Mouse (Mus musculus): ENCODE data around the gene Golga2. TPM values are rescaled to one million over a fixed set of nuclear protein-coding genes. Genes with fewer than 3 reads are reported as not detected.

Gene Golga2
- polyA plus RNA-seq, 1 experiment = 39.3 TPM

- H3K4me3 ChIP-seq (ENCODE audit: low read depth, low read length) = no peak overlapping the region
- H3K9me3 ChIP-seq (replicated peaks; ENCODE audit: control insufficient read depth, insufficient read depth, low read length, poor library complexity, severe bottlenecking) = no peaks in the 10 kb centered on the region
- peaks cover 16% of the 10 kb centered on the region for H3K4me1 ChIP-seq (ENCODE audit: control insufficient read depth, insufficient read depth, low read length)
- no peak for TF ChIP-seq POLR2A (IDR thresholded peaks at IDR 0.05; ENCODE audit: insufficient read depth, low read length)
- no peaks in the 10 kb centered on the region for H3K36me3 ChIP-seq (ENCODE audit: control insufficient read depth, insufficient read depth, low read length, poor library complexity, severe bottlenecking)
- H3K9ac ChIP-seq (ENCODE audit: low read depth, poor library complexity, severe bottlenecking) = no peak overlapping the region
- no peak overlapping the region for H3K27ac ChIP-seq (ENCODE audit: insufficient read depth, low read length)
- H3K27me3 ChIP-seq (ENCODE audit: control insufficient read depth, insufficient read depth, low read length, poor library complexity, severe bottlenecking) = no peaks in the 10 kb centered on the region
Observed at GRCm38 (mm10) chr2:32349625-32350255, 62.6 kb downstream of the Golga2 start.

GRCm38 (mm10) chr2:32350471-32351051 is 63.4 kb downstream of the Golga2 start:
- Histone ChIP-seq H3K9ac (ENCODE audit: low read depth, poor library complexity, severe bottlenecking) (no peak overlapping the region), H3K27ac (ENCODE audit: insufficient read depth, low read length) (no peak overlapping the region), H3K9me3 (replicated peaks; ENCODE audit: control insufficient read depth, insufficient read depth, low read length, poor library complexity, severe bottlenecking) (no peaks in the 10 kb centered on the region), H3K36me3 (ENCODE audit: control insufficient read depth, insufficient read depth, low read length, poor library complexity, severe bottlenecking) (no peaks in the 10 kb centered on the region), H3K27me3 (ENCODE audit: control insufficient read depth, insufficient read depth, low read length, poor library complexity, severe bottlenecking) (no peaks in the 10 kb centered on the region), H3K4me3 (ENCODE audit: low read depth, low read length) (no peak overlapping the region), H3K4me1 (ENCODE audit: control insufficient read depth, insufficient read depth, low read length) (peaks cover 16% of the 10 kb centered on the region)
- TF ChIP-seq EP300 (IDR thresholded peaks at IDR 0.05; ENCODE audit: insufficient read depth, low read depth, low read length) (no peak), CTCF (IDR thresholded peaks at IDR 0.05; ENCODE audit: low read depth, low read length) (no peak), POLR2A (IDR thresholded peaks at IDR 0.05; ENCODE audit: insufficient read depth, low read length) (no peak)

GRCm38 (mm10) chr2:32351471-32351961 is 64.3 kb downstream of the Golga2 start:
- TF ChIP-seq POLR2A (IDR thresholded peaks at IDR 0.05; ENCODE audit: insufficient read depth, low read length) (no peak), EP300 (IDR thresholded peaks at IDR 0.05; ENCODE audit: insufficient read depth, low read depth, low read length) (no peak), CTCF (IDR thresholded peaks at IDR 0.05; ENCODE audit: low read depth, low read length) (no peak)
- Histone ChIP-seq H3K4me3 (ENCODE audit: low read depth, low read length) (no peak overlapping the region), H3K27ac (ENCODE audit: insufficient read depth, low read length) (no peak overlapping the region), H3K36me3 (ENCODE audit: control insufficient read depth, insufficient read depth, low read length, poor library complexity, severe bottlenecking) (no peaks in the 10 kb centered on the region), H3K4me1 (ENCODE audit: control insufficient read depth, insufficient read depth, low read length) (peaks cover 16% of the 10 kb centered on the region), H3K9ac (ENCODE audit: low read depth, poor library complexity, severe bottlenecking) (no peak overlapping the region), H3K27me3 (ENCODE audit: control insufficient read depth, insufficient read depth, low read length, poor library complexity, severe bottlenecking) (no peaks in the 10 kb centered on the region), H3K9me3 (replicated peaks; ENCODE audit: control insufficient read depth, insufficient read depth, low read length, poor library complexity, severe bottlenecking) (no peaks in the 10 kb centered on the region)

- Histone ChIP-seq H3K27me3 (ENCODE audit: control insufficient read depth, insufficient read depth, low read length, poor library complexity, severe bottlenecking) (no peaks in the 10 kb centered on the region), H3K36me3 (ENCODE audit: control insufficient read depth, insufficient read depth, low read length, poor library complexity, severe bottlenecking) (no peaks in the 10 kb centered on the region), H3K9me3 (replicated peaks; ENCODE audit: control insufficient read depth, insufficient read depth, low read length, poor library complexity, severe bottlenecking) (no peaks in the 10 kb centered on the region), H3K4me1 (ENCODE audit: control insufficient read depth, insufficient read depth, low read length) (peaks cover 16% of the 10 kb centered on the region), H3K9ac (ENCODE audit: low read depth, poor library complexity, severe bottlenecking) (peak within 1 kb of the TSS; percentile 86), H3K4me3 (ENCODE audit: low read depth, low read length) (peak within 1 kb of the TSS; percentile 72), H3K27ac (ENCODE audit: insufficient read depth, low read length) (no peak within 1 kb of the TSS)
- no peak for TF ChIP-seq POLR2A (IDR thresholded peaks at IDR 0.05; ENCODE audit: insufficient read depth, low read length)
- TF ChIP-seq CTCF (IDR thresholded peaks at IDR 0.05; ENCODE audit: low read depth, low read length) = no peak
- TF ChIP-seq EP300 (IDR thresholded peaks at IDR 0.05; ENCODE audit: insufficient read depth, low read depth, low read length) = no peak
Observed at GRCm38 (mm10) chr2:32352151-32353006, 65.2 kb downstream of the Golga2 start, which contains the start of gene Ciz1. Gene Ciz1, plus strand, starts transcription at chr2:32352327.

- no peaks in the 10 kb centered on the region for H3K9me3 ChIP-seq (replicated peaks; ENCODE audit: control insufficient read depth, insufficient read depth, low read length, poor library complexity, severe bottlenecking)
- no peaks in the 10 kb centered on the region for H3K27me3 ChIP-seq (ENCODE audit: control insufficient read depth, insufficient read depth, low read length, poor library complexity, severe bottlenecking)
- peak within 1 kb of the TSS; percentile 72 for H3K4me3 ChIP-seq (ENCODE audit: low read depth, low read length)
- TF ChIP-seq EP300 (IDR thresholded peaks at IDR 0.05; ENCODE audit: insufficient read depth, low read depth, low read length) (0 out of 2 replicates have a peak, but pooled peaks have one; percentile 32), CTCF (IDR thresholded peaks at IDR 0.05; ENCODE audit: low read depth, low read length) (peak; percentile 72), POLR2A (IDR thresholded peaks at IDR 0.05; ENCODE audit: insufficient read depth, low read length) (no peak)
- H3K9ac ChIP-seq (ENCODE audit: low read depth, poor library complexity, severe bottlenecking) = peak within 1 kb of the TSS; percentile 86
- H3K27ac ChIP-seq (ENCODE audit: insufficient read depth, low read length) = no peak within 1 kb of the TSS
- H3K4me1 ChIP-seq (ENCODE audit: control insufficient read depth, insufficient read depth, low read length) = peaks cover 16% of the 10 kb centered on the region
- H3K36me3 ChIP-seq (ENCODE audit: control insufficient read depth, insufficient read depth, low read length, poor library complexity, severe bottlenecking) = no peaks in the 10 kb centered on the region
Observed at GRCm38 (mm10) chr2:32353007-32353542, 65.9 kb downstream of the Golga2 start, which contains the start of gene Dnm1. Gene Dnm1, minus strand, starts transcription at chr2:32353338.

All from ES-Bruce4 (cell line).